Mouse (Mus musculus) C2C12 (cell line): Measurements from ENCODE around the gene Syvn1.

Experiments used
- CEBPB ChIP-seq: IDR thresholded peaks from one replicate; pipeline ENCODE4 v1.6.1; 2011; ENCODE audit warnings: low read depth, mild to moderate bottlenecking, control low read depth, moderate library complexity
- CTCF ChIP-seq: IDR thresholded peaks from one replicate; pipeline ENCODE4 v1.5.1; 2011; ENCODE audit not compliant: control insufficient read depth, insufficient read depth, insufficient read length
- MAX ChIP-seq: IDR thresholded peaks from one replicate; pipeline ENCODE4 v1.6.1; 2011; ENCODE audit warnings: mild to moderate bottlenecking, control low read depth
- MYOD1 ChIP-seq: IDR thresholded peaks from one replicate; pipeline ENCODE4 v1.6.1; 2011; ENCODE audit warnings: low read depth; ENCODE audit not compliant: control insufficient read depth, insufficient read length
- MYOG ChIP-seq: IDR thresholded peaks from one replicate; pipeline ENCODE4 v1.6.1; 2011; ENCODE audit not compliant: control insufficient read depth, insufficient read length; ENCODE audit errors: extremely low read depth
- USF1 ChIP-seq: IDR thresholded peaks from one replicate; pipeline ENCODE4 v1.6.1; 2011; ENCODE audit warnings: low read depth, mild to moderate bottlenecking, control low read depth, moderate library complexity

DNA sequence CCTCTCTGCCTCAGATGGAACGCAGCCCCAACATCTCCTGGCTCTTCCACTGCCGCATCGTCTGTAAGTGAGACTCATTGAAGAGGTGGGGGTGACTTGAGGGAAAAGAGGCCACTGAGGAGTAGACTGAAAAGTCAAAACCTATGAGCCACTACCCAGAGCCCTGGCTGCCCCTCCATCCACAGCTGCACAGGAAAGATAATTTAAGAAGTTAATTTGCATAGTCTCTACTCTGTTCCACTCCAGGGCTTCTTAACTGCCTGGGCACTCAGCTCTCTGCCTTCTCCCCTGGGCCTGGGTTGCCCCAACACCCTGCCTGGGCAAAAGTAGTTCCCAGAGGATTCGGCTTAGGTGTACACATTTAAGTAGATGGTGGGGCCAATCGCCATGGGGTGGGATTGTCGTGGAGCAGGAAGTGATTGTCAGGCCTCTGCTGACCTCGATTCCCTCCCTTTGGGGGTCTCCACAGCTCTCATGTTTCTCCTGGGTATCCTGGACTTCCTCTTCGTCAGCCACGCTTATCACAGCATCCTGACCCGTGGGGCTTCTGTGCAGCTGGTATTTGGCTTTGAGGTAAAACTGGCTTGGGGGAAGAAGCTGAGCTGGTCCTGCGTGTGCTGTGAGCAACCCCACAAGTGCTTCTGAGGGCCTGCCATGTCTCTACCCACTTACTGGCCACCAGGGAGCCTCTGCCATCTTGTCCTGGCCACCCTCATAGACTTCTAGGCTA lies 2.5 kb downstream of the Syvn1 start:
- no peak for TF ChIP-seq MAX
- no peak for TF ChIP-seq CTCF
- no peak for TF ChIP-seq USF1
- no peak for TF ChIP-seq MYOD1
- no peak for TF ChIP-seq MYOG
- no peak for TF ChIP-seq CEBPB
